Mouse (Mus musculus): Measurements from ENCODE around the gene Axin2. TPM values are rescaled to one million over a fixed set of nuclear protein-coding genes. Genes with fewer than 3 reads are reported as not detected.

Gene Axin2
- total RNA-seq, 2 experiments from 2014 or later, result 5.4 to 9.6 TPM

- DNase-seq (ENCODE audit: low spot score), result no peak
These were observed 17.8 kb upstream of the Axin2 start for GRCm38 (mm10) chr11:108902303-108902702.

- DNase-seq (ENCODE audit: low spot score), result no peak
These were observed 13.4 kb upstream of the Axin2 start for GRCm38 (mm10) chr11:108906590-108907254.

GRCm38 (mm10) chr11:108909396-108910195, 10.6 kb upstream of the Axin2 start:
- DNase-seq (ENCODE audit: low spot score), result no peak

- DNase-seq (ENCODE audit: low spot score), result no peak
These were observed 9.7 kb upstream of the Axin2 start for GRCm38 (mm10) chr11:108910328-108910886.

- no peak for DNase-seq (ENCODE audit: low spot score)
These were observed 9.2 kb upstream of the Axin2 start for GRCm38 (mm10) chr11:108910903-108911302.

GRCm38 (mm10) chr11:108912174-108912573, 8.0 kb upstream of the Axin2 start:
- DNase-seq (ENCODE audit: low spot score), result no peak

- DNase-seq (ENCODE audit: low spot score), result no peak
These were observed 2.5 kb upstream of the Axin2 start for GRCm38 (mm10) chr11:108917422-108918324.

- DNase-seq (ENCODE audit: low spot score), result peak; percentile 86
These were observed 722 bp downstream of the Axin2 start for GRCm38 (mm10) chr11:108920636-108921505.

- no peak for DNase-seq (ENCODE audit: low spot score)
These were observed 1.6 kb downstream of the Axin2 start for GRCm38 (mm10) chr11:108921506-108922455.

GRCm38 (mm10) chr11:108922511-108923187, 2.5 kb downstream of the Axin2 start:
- no peak for DNase-seq (ENCODE audit: low spot score)

GRCm38 (mm10) chr11:108923188-108923575, 3.0 kb downstream of the Axin2 start:
- DNase-seq (ENCODE audit: low spot score), result no peak

- DNase-seq (ENCODE audit: low spot score), result no peak
These were observed 3.6 kb downstream of the Axin2 start for GRCm38 (mm10) chr11:108923781-108924180.

GRCm38 (mm10) chr11:108924346-108924745, 4.2 kb downstream of the Axin2 start:
- DNase-seq (ENCODE audit: low spot score), result no peak

GRCm38 (mm10) chr11:108925202-108925601, 5.1 kb downstream of the Axin2 start:
- DNase-seq (ENCODE audit: low spot score), result peak; percentile 90

- DNase-seq (ENCODE audit: low spot score), result no peak
These were observed 5.7 kb downstream of the Axin2 start for GRCm38 (mm10) chr11:108925826-108926225.

GRCm38 (mm10) chr11:108926345-108927092, 6.4 kb downstream of the Axin2 start:
- DNase-seq (ENCODE audit: low spot score), result peak; percentile 30

- no peak for DNase-seq (ENCODE audit: low spot score)
These were observed 6.9 kb downstream of the Axin2 start for GRCm38 (mm10) chr11:108927093-108927444.

GRCm38 (mm10) chr11:108928096-108928495, 7.9 kb downstream of the Axin2 start:
- DNase-seq (ENCODE audit: low spot score), result no peak
